Mouse (Mus musculus) gastrocnemius, adult 2 months (tissue): ENCODE measurements at regions not wholly inside any gene's neighbourhood (a gene's known extent, or its start where the extent isn't known, plus 50 kb on each side); places are given as distances from the start of the nearest gene placed in this dataset.

Source experiments
- DNase-seq: peaks from one replicate; pipeline ENCODE4 v3.0.0; 2022
- H3K27ac ChIP-seq: fragments of 200-600 bp; 2 replicates; pipeline ENCODE4 v1.8.1; 2022; ENCODE audit warnings: mild to moderate bottlenecking
- H3K4me3 ChIP-seq: fragments of 200-600 bp; 2 replicates; pipeline ENCODE4 v1.8.1; 2022; ENCODE audit warnings: mild to moderate bottlenecking, moderate library complexity
- CTCF ChIP-seq: fragments of 200-600 bp; IDR thresholded peaks from 2 replicates; pipeline ENCODE4 v1.8.1; 2022; ENCODE audit warnings: antibody characterized with exemption, mild to moderate bottlenecking, moderate library complexity
- intact Hi-C: fragments of 180-260 bp; cut with DNase I; formaldehyde crosslinking; loops from one replicate; pipeline ENCODE4 v1.15.1; 2025

GRCm38 (mm10) chr3:121618561-121618960 is 52.0 kb upstream of the 4930432M17Rik start:
- DNase-seq: no peak
- TF ChIP-seq CTCF: no peak
- intact Hi-C loops: no loop called here
- Histone ChIP-seq H3K4me3 (no peak overlapping the region), H3K27ac (no peak overlapping the region)

- no peak for DNase-seq
- TF ChIP-seq CTCF: no peak
- Histone ChIP-seq H3K27ac (no peak overlapping the region), H3K4me3 (no peak overlapping the region)
- intact Hi-C loops: no loop called here
Observed at GRCm38 (mm10) chr3:121618161-121618560, 52.4 kb upstream of the 4930432M17Rik start.

- no peak for TF ChIP-seq CTCF
- intact Hi-C loops: no loop called here
- no peak overlapping the region for H3K4me3 ChIP-seq
- H3K27ac ChIP-seq: no peak overlapping the region
- no peak for DNase-seq
Observed at GRCm38 (mm10) chr3:121617351-121617750, 53.2 kb upstream of the 4930432M17Rik start.

GRCm38 (mm10) chr3:121616075-121616474 is 54.5 kb upstream of the 4930432M17Rik start:
- Histone ChIP-seq H3K4me3 (no peak overlapping the region), H3K27ac (no peak overlapping the region)
- no peak for TF ChIP-seq CTCF
- intact Hi-C loops: no loop called here
- DNase-seq: no peak

GRCm38 (mm10) chr3:121614741-121615140 is 55.8 kb upstream of the 4930432M17Rik start:
- intact Hi-C loops: no loop called here
- TF ChIP-seq CTCF: no peak
- Histone ChIP-seq H3K27ac (no peak overlapping the region), H3K4me3 (no peak overlapping the region)
- no peak for DNase-seq

GRCm38 (mm10) chr3:121613224-121613623 is 57.3 kb upstream of the 4930432M17Rik start:
- intact Hi-C loops: no loop called here
- Histone ChIP-seq H3K27ac (peak overlapping the region; percentile 63), H3K4me3 (no peak overlapping the region)
- TF ChIP-seq CTCF: no peak
- no peak for DNase-seq

GRCm38 (mm10) chr3:121609845-121610244 is 60.7 kb upstream of the 4930432M17Rik start:
- Histone ChIP-seq H3K4me3 (no peak overlapping the region), H3K27ac (no peak overlapping the region)
- intact Hi-C loops: no loop called here
- TF ChIP-seq CTCF: no peak
- no peak for DNase-seq

- no peak for TF ChIP-seq CTCF
- H3K27ac ChIP-seq: no peak overlapping the region
- H3K4me3 ChIP-seq: no peak overlapping the region
- intact Hi-C loops: no loop called here
- DNase-seq: peak; percentile 68
Observed at GRCm38 (mm10) chr3:121609090-121609489, 61.5 kb upstream of the 4930432M17Rik start.

GRCm38 (mm10) chr3:121604737-121605136 is 65.8 kb upstream of the 4930432M17Rik start:
- H3K4me3 ChIP-seq: no peak overlapping the region
- no peak for TF ChIP-seq CTCF
- H3K27ac ChIP-seq: peak overlapping the region; percentile 46; the same call in 1 of the 2 replicates
- intact Hi-C loops: no loop called here
- DNase-seq: peak; percentile 45

- DNase-seq: peak; percentile 44
- Histone ChIP-seq H3K27ac (peak overlapping the region; percentile 43), H3K4me3 (no peak overlapping the region)
- intact Hi-C loops: no loop called here
- TF ChIP-seq CTCF: no peak
Observed at GRCm38 (mm10) chr3:121604081-121604480, 66.5 kb upstream of the 4930432M17Rik start.

GRCm38 (mm10) chr3:121602826-121603370 is 67.7 kb upstream of the 4930432M17Rik start:
- intact Hi-C loops: no loop called here
- no peak for TF ChIP-seq CTCF
- peak overlapping the region; percentile 81 for H3K27ac ChIP-seq
- H3K4me3 ChIP-seq: no peak overlapping the region
- no peak for DNase-seq

- peak; percentile 67 for DNase-seq
- intact Hi-C loops: no loop called here
- TF ChIP-seq CTCF: no peak
- Histone ChIP-seq H3K27ac (peak overlapping the region; percentile 81), H3K4me3 (no peak overlapping the region)
Observed at GRCm38 (mm10) chr3:121602082-121602561, 68.4 kb upstream of the 4930432M17Rik start.

- intact Hi-C loops: no loop called here
- TF ChIP-seq CTCF: no peak
- no peak overlapping the region for H3K4me3 ChIP-seq
- DNase-seq: no peak
- no peak overlapping the region for H3K27ac ChIP-seq
Observed at GRCm38 (mm10) chr3:121600841-121601240, 68.6 kb upstream of the Slc44a3 start.

GRCm38 (mm10) chr3:121600388-121600787 is 68.2 kb upstream of the Slc44a3 start:
- intact Hi-C loops: no loop called here

More at GRCm38 (mm10) chr3:121600388-121600787, 68.2 kb upstream of the Slc44a3 start:
- TF ChIP-seq CTCF: no peak
- DNase-seq: no peak
- H3K27ac ChIP-seq: no peak overlapping the region
- H3K4me3 ChIP-seq: no peak overlapping the region
